Mouse (Mus musculus) kidney, postnatal 14 days (tissue): Measurements from ENCODE around the gene Gm42420.

Experiments
- DNase-seq: peaks from one replicate; pipeline ENCODE4 v3.0.0; 2022; ENCODE audit warnings: mixed read lengths

Gene Gm42420

DNA sequence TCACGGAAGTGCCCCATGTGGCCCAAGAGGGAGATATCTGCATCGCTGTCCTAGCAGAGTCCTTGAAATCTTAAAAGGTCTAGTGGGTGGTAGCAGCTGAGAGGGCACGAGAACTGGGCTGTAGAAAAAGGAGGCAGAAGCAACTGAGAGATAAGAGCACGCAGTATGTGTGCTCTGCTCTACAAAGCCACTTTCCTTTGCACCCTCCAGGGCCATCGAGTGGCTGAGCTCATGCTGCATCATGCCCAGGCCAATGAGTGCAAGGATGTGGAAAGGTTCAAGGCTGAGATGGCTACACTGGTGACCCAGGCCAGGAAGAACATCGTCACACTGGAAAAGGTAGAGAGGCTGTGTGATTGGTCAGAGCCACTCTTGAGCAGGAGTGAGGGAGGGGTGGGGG is at the start of gene Gm42420:
Gm42420 (plus strand) TSS at position 237 of the 400 bp plus-strand sequence.
- no peak for DNase-seq

DNA sequence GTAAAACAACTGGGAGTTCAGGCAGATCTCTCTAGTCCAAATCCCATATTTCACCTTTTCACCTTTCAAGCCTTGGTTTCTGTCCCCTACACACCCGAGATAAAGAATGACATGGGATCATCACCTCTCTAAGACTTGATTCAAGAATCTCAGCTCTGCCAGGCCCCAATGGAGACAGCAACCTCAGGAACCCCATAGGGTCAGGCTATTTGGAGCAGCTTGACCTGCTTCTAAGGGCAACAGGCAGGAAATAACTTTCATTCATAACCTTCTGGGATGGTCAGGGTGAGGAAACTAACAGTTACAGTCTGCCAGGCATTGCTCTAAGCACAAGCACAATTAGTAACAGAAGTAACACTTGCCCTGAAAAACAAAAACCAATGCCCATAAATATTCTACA is 48.9 kb upstream of the Gm42420 start:
- no peak for DNase-seq

DNA sequence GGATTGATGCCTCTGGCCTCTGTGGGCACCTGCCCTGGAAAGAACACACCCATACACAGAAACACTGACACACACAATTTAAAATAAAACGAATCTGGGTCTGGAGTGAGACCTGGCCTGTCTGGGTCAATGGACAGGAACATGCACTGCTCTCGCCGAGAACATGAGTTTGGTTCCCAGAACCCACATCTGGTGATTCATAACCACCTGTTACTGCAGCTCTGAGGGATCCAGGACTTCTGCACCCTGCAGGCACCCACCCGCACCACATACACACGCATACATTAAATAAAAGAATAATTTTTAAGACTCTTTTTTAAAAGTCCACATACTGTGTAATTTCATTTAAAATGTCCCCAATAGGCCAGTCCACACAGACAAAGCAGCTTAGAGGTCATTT is 48.3 kb upstream of the Gm42420 start:
- DNase-seq, result no peak

DNA sequence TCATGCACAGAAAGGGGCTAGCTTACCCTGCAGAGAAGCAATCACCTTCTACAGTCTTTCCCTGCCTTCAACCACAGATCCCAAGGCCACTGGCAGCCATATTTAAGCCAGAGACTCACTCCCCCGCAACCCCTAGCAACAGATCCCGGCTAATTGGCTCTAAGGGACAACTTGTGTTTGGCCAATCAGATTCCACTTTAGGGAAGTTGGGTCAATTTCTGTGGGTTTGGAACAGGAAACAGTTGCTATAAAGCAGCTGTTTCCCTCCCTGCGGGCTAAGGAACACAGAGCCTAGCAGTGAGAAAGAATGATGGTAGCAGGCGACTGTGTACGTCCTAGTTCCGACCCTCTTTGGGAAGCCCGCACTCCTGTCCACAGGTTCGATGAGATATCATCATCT is 47.3 kb upstream of the Gm42420 start:
- DNase-seq, result peak; percentile 44

DNA sequence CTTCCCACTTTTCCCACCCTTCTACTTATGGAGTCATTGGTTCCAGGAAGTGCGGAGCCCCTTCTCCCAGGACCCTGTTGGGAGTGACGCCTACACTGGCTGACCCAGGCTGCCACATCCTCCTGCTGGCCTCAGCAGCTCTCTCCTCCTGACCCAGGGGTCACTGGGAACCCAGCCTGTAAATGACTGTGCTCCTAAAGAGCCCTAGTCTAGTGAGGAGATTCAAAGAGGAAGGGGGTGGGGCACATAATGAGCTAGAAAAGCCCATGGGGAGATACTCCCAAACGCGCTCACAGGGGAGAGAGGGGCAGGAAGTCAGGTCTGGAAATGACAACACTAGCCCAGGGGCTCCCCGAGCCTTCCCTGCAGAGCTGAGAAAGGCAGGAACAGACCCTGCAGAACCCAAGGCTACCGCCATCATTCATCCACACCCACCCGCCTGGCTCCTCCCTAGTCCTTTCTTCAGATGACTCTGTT is 45.8 kb upstream of the Gm42420 start:
- DNase-seq, result peak; percentile 84

DNA sequence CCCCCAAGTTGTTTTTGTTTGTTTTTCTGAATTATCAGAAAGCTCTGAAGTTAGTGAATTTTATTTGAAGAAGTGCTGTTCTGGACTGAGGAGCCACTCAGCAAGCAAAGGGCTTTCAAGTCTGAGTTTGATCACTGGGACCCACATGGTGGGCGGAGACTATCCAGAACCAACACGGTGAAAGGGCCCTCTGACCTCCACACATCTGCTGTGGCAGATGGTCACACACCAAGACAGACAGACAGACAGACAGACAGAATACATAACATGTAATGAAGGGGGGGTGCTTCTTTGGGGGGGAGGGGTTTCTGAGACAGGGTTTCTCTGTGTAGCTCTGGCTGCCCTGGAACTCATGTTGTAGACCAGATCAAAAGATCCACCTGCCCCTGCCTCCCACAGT is 45.0 kb upstream of the Gm42420 start:
- DNase-seq, result no peak

DNA sequence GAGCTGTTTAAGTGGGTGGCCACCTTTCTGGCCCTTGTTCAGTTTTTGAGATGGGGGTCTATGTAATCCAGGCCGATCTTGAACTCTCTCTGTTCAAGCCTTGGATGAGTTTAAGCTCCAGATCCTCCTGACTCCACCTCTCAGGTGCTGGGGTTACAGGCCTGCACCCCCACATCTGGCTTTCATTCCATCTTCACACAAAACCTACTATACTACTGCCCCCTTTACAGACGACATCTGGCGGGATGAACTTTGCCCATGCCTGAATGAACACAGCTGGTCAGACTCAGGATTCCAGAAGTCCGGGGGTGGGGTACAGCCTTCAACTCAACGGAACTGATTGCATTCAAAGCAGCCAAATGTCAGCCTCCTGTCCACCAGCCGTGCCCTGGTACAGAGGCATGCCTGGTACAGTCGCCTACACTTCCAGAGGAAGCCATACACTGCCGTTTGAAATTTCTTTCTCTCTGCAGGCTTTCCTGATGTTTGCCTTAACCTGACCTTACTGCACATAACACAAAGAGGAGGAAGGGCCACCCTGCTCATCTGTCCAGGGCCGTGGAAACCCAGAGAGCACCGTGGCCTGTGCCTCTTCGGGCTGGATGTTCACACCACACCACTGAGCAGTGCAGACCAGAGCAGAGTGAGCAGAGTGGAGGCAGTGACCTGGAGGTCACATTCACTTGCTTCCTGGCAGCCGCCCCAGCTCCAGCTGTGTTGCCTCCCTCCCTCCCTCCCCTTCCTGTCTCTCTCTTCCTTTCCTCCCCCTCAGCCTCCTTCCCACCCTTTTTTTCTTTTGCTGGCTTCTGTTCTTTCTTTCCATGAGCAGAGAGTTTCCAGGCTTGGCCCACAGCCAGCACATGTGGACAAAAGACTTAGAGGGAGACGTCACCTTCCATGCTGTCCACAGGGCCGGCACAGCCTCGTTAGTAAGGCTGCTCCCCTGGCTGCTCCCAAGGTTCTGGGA is 42.6 kb upstream of the Gm42420 start:
- DNase-seq, result peak; percentile 88

DNA sequence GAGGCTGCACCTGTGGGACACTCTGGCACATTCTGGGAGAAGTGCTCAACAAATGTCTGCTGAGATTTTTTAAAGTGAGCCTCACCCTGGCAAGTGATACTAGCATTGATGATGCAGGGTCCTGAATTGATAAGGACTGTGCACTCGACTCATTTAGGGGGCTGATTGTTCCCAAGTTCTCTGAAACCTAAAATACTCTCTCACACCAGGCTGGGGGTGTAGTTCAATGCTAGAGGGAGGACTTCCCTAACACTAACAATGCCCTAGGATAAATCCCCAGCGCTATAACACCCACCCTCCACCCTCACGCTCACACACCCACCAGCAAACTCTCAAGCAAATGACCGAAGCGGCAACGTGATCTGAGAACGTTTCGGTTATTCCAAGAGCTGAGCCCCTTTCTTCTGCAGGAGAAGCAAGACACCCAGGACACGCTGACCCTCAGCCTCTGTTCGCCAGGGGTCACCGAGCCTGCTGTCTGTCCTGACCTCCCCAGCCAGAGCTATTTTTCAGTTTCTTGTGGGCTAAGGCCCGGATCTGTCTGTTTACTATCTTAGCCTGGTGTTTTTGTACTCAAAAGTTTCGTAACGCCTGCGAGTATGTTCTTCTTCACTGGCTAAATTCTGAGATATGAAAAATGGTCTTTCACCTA is 41.7 kb upstream of the Gm42420 start:
- DNase-seq, result peak; percentile 46

DNA sequence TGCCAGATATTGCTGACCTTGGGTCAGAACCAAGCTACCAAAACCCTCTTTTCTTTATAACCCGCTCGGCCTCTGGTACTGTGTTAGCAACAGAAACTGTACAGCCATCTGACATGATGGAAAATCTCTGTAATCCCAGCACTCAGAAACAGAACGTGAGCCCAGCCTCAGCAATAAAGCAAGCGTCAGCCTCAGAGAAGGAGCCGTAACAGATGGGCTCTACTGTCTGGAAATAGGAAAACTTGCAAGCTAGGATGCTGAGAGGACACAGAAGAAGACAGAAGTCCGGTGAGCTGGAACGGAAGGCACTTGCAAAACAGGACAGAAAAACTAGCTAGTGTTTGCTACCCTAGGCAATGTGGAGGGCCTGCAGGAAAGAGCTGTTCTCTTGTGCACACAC is 40.1 kb upstream of the Gm42420 start:
- no peak for DNase-seq

DNA sequence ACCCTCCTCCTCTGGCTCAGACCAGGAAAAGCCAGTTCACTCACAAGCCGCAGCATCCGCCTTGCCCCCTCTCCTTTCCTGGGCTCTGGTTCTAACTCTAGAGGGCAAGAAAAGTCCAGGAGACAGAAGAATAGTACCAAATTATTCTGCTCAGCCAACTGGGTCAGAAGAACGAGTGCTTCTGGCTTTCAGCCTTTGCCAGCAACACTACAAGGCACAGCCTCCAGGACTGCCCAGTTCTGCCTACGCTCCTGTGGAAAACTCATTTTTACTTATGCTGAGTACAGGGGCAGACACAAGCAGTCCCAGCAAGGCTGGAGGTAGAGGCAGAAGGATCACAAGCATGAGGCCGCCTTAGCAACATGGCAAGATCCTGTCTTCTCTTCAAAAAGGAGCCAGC is 37.5 kb upstream of the Gm42420 start:
- no peak for DNase-seq

DNA sequence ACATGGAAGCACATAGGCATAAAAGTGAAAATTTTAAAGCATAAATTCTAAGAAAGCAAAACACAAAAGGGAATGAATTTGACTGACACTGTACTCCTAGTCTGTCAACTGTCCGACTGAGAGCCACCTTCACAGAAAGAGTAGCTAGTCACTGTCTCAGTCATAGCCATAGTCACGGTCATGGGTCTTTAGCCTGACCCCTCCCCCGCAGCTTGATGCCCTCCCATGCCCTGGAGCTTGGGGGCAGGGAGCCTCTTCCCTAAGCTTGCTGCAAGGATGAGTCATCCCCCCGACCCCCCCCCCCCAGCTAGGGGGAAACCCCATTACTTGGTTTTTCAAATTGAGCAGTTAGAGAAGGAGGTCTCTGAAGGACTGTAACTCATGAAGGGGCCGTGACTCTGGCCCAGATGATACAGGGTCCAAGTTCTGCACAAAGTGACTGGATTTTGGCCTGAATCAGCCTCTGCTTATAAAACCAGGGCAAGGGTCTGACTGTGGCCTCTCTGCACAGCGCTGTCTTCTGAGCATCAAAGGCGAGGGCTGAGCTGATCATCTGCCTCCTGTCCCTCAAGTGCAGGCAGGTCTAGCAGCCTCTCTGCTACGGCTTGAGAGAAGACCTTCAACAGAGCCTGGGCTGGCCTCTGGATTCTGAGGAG is 33.4 kb upstream of the Gm42420 start:
- DNase-seq, result no peak

DNA sequence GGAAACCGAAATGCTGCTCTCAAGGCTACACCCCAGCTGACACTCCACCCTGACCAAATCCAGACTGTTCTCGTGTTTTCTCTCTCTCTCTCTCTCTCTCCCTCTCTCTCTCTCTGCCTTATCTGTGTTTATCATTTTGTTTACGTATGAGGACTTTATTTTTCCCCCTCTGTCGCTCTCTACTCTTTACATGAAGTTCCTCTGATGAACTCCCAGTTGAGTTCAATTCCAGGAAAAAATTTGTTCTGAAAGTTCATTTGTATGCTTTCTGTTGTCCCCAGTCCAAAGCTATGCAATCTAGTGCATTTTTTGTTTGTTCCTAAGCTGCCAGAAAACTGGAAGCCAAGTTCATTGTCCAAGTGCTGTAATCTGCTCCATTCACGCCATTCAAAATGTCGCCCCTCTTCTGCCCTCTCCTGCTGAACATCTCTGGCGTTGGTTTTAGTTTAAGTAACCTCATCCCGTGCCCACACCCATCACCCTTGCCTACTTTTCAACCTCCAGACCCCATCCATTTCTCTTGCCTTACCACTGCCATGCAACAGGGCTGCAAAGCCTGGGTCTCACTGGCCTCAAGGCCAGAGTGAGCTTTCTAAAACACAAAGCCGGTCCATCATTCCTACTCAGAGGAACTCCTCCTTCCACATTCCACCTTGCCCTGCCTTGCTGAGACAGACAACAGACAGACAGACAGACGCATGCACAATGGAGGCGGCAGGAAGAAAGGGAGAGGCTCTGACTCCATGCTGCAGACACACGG is 30.5 kb upstream of the Gm42420 start:
- no peak for DNase-seq

DNA sequence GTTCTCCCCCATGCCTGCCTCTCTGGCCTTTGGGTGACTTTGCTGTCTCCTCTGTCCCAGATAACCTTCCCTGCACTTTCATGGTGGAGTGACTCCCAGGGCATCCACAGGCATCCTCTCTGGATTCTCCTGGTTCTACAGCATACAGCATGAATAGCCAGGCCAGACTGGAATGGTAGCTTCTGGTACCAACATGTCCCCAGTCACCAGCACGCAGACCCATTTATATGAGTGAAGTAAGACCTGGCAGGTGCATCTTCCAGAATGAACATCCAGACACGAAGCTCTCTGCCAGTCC is 30.0 kb upstream of the Gm42420 start:
- DNase-seq, result no peak

DNA sequence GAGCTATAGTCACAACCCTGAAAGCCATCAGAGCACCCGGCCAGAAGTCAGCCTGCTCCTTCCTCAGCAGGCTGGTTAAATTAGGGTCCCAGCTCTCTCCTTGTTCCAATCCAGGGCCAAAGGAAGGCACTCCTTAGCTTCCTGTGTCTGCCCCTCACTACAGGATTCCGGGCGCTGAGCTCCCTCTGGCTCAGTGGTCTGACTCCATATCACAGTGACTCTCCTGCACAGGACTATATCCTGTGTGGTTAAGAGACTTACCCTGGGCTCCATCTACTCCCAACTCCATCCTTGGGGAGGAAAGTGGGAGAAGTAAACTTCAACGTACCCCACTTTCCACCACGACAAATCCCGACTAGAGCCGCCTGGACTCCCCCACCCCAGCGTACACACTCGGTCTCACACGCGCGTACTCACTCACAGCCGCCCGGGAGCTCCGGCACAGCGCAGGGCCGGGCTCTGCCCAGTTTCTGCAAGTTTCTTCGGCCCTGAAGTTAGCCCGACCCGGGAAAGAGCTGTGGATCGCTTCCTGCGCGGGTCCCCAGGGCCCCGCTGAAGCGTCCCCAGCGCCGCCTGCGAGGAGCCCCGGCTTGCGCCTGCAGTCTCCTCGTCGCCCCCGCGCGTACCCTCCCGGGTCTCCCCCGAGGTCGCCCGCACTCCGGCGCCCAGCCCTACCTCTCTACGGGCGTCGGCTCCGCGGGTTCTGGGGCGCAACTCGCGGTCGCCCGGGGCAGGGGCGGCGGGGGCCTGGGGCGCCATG is 28.5 kb upstream of the Gm42420 start:
- DNase-seq, result peak; percentile 60

DNA sequence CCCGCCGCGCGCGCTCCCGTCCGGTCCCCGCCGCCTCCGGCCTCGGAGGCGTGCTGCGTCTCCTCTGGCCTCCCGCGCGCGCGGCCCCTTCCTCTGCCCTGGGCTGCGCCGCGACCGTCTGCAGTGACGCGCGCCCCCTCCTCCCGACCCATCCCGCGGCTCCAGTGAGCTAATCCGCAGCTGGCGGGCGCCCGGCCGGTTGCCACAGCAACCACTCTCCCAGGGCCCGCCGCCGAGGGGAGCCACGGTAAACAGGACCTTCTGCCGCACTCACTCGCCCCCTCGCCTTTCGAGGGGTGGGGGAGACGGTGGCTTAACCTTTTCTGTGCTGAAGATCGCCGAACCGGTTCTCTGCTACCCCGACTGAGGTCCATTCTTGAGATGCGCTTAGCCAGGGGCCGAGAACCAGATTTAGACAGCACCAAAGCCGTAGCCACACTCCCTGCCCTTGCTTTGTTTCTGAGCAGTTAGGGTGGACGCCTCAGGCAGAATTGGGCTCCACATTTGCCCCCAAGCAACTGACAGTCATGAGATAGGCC is 27.8 kb upstream of the Gm42420 start, which contains the start of gene Dennd2a:
Dennd2a (minus strand) TSS at position 145 of the 539 bp plus-strand sequence.
- peak; percentile 89 for DNase-seq

DNA sequence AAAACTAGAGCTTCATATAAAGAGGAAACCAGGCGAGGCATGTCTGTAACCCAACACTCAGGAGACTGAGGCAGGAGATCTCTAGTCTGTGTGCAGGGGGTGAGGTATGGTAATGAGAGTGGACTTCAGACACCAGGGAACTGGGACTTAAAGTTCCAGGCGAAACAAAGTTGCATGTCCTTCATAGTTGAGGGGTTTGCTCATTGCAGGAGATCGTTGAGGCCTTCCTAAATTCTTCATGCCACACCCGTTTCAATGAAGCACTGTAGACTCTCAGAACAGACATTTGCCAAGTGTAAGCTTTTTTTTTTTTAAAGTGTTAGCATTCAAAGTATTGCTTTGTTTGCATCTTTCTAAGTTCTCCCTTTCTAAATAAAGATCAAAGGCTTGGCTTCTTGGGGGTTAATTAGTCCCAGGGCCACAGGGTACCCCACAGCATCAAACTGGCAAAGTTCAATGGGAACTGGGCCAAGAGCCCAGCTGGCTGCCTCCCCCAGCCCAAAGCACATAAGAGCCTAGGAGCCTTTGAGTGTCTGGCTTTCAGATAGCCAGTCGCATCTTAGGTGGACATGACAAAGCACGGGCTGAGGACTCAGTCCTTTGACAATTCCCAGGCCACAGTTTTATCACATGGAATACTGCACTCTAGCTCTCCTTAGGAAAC is 26.1 kb upstream of the Gm42420 start:
- DNase-seq, result peak; percentile 51

DNA sequence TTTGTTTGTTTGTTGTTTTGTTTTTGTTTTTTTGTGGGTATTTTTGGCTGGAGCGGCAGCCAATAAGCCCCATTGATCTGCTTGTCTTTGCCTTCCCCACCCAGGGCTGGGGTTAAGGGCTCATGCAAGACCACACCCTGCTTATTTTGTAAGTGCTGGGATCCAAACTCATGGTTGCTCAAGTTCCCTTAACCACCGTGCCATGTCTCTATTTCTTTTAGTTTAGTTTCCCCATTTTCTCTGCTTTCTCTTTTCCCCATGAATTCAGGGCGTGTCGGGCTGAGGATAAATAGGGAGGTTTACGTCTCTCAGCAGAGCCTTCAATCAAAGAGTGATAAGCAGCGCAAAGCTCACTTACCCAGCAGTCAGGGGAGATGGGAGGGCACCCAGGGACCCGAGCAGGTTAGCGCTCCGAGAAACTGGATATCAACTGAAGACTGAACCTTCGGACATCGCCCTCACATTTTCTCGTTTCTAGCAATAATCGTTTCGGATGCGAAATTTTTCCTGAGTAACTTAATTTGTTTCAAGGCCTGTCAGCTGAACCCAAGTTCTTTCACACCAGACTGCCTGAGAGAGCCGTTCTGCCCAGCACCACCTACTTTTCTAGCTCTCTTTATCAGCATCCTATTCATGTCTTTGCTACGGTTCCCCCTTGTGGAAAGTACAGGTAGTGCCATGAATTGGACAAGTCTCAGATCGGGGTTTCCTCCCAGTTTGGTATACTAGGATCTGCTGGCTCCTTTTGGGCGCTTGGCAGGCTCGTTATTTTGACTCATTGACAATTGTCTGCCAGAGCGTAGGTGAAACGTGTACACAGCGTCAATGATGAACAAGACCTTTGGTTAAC is 23.2 kb upstream of the Gm42420 start:
- DNase-seq, result peak; percentile 89

DNA sequence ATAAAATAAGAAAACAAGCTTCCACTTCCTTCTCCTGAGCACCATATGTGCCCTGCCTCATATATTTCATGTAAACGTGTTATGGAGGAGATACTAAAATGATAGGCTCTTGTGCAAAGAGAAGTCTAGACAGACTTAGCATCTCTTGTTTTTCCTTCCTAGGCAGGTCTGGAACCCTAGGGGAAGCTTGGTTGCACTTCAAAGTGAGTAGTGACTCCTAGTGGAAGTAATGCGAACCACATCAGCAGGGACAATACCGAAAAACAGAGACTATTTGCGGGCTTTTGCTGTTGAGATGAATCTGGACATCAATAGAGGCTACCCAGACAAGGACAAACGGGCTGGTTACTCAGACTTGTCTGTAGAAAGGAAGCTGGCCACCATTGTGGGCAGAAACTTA is 18.0 kb upstream of the Gm42420 start:
- peak; percentile 50 for DNase-seq

DNA sequence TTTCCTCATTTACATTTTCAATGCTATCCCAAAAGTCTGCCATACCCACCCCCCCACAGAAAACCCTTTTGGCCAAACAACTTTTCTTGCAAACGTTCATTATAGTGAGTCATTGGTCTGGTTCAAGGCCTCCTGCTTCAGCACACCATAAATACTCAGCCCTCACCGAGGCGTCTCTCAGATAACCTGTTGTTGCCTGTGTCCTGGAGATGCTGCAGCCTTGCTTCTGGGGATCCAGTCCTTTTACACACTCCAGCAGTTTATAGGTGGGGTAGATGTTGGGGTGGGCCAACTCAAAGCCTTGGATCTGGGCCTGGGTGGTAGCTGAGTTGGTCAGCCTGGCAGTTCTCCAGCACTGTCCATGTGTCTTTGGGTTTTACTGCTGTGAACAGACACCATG is 15.1 kb upstream of the Gm42420 start:
- DNase-seq, result no peak
